Mouse (Mus musculus) layer of hippocampus, adult 6 months (tissue): ENCODE data around the gene Fam71a. TPM values are rescaled to one million over a fixed set of nuclear protein-coding genes. Genes with fewer than 3 reads are reported as not detected.

Experiments used
- long read RNA-seq, 2 experiments: library from polyadenylated mRNA; unstranded; transcript quantifications; one replicate each; pipeline ENCODE4 v2.0.0; 2019 to 2020
- polyA plus RNA-seq: library from polyadenylated mRNA; unstranded; fragments of <200 nt; fragmentation: Nextera tagmentation; gene quantifications from 2 replicates; pipeline ENCODE4 v1.2.3, GENCODE M21; 2021

The Fam71a gene
- not detected in 2 replicates for polyA plus RNA-seq
- long read RNA-seq, experiment 1, result 0 reads
- long read RNA-seq, experiment 2, result 0 reads

GRCm38 (mm10) chr1:191164717-191165116, at the start of gene Fam71a:
Gene Fam71a, minus strand, starts transcription at chr1:191164817.

Other genes starting within 250 kb of the Fam71a start
- 26.2 and 28.6 TPM in 2 replicates for gene Angel2, start 239.7 kb downstream of the Fam71a start, polyA plus RNA-seq
- 0.41 and 0.51 TPM in 2 replicates for gene Vash2, start 185.5 kb downstream of the Fam71a start, polyA plus RNA-seq
- 1.6 and 2.0 TPM in 2 replicates for gene Flvcr1, start 138.7 kb downstream of the Fam71a start, polyA plus RNA-seq
- gene Spata45, start 128.2 kb downstream of the Fam71a start, polyA plus RNA-seq, result 0.84 TPM in 1 of 2 replicates, not detected in the other
- 6.5 and 7.0 TPM in 2 replicates for gene Tatdn3, start 101.9 kb downstream of the Fam71a start, polyA plus RNA-seq
- gene Nsl1, start 101.8 kb downstream of the Fam71a start, polyA plus RNA-seq, result 0.15 and 0.31 TPM in 2 replicates
- 3.1 and 4.5 TPM in 2 replicates for gene Batf3, start 67.0 kb downstream of the Fam71a start, polyA plus RNA-seq
- gene Atf3, start 53.2 kb upstream of the Fam71a start, polyA plus RNA-seq, result 0.53 and 0.97 TPM in 2 replicates
- 390 and 414 TPM in 2 replicates for gene Nenf, start 153.4 kb upstream of the Fam71a start, polyA plus RNA-seq
- 7.3 and 7.8 TPM in 2 replicates for gene Tmem206, start 161.1 kb upstream of the Fam71a start, polyA plus RNA-seq
- 9.7 and 12.3 TPM in 2 replicates for gene Ppp2r5a, start 238.5 kb upstream of the Fam71a start, polyA plus RNA-seq